Mouse (Mus musculus) embryonic facial prominence, embryonic 11.5 days (tissue): ENCODE results near the gene Slc9a9. TPM values are rescaled to one million over a fixed set of nuclear protein-coding genes. Genes with fewer than 3 reads are reported as not detected.
A peak's percentile ranks its signal among the peaks of the same experiment; 100 is the strongest.

Experiments
- ATAC-seq: fragments of 200-750 bp; cut with Nextera tagmentation; replicated peaks from 2 replicates; pipeline ENCODE4 v1.8.0; 2017; ENCODE audit warnings: low read depth; ENCODE audit not compliant: insufficient number of reproducible peaks, low FRiP score, low TSS enrichment
- DNase-seq: peaks from one replicate; pipeline ENCODE4 v3.0.0-alpha.2; 2015; ENCODE audit warnings: low spot score
- H3K27ac ChIP-seq: fragments of 300-500 bp; sonication (generic); replicated peaks from 2 replicates; pipeline ENCODE4 v1.5.1; 2014; ENCODE audit warnings: mild to moderate bottlenecking, low read depth, low read length, control low read depth
- H3K27me3 ChIP-seq: fragments of 300-500 bp; sonication (generic); 2 replicates; pipeline ENCODE4 v1.6.1; 2014; ENCODE audit warnings: mild to moderate bottlenecking, low read length, moderate library complexity, mixed read lengths; ENCODE audit not compliant: control insufficient read depth, insufficient read depth
- H3K36me3 ChIP-seq: fragments of 300-500 bp; sonication (generic); replicated peaks from 2 replicates; pipeline ENCODE4 v1.6.1; 2014; ENCODE audit warnings: low read depth, mild to moderate bottlenecking, low read length, moderate library complexity, mixed read lengths; ENCODE audit not compliant: control insufficient read depth, insufficient read depth
- H3K4me1 ChIP-seq: fragments of 300-500 bp; sonication (generic); 2 replicates; pipeline ENCODE4 v1.6.1; 2014; ENCODE audit warnings: low read length, mixed read lengths; ENCODE audit not compliant: control insufficient read depth, insufficient read depth
- H3K4me2 ChIP-seq: fragments of 300-500 bp; sonication (generic); 2 replicates; pipeline ENCODE4 v1.6.1; 2014; ENCODE audit warnings: low read depth, mild to moderate bottlenecking, control low read depth, low read length, moderate library complexity
- H3K4me3 ChIP-seq: fragments of 300-500 bp; sonication (generic); 2 replicates; pipeline ENCODE4 v1.5.1; 2014; ENCODE audit warnings: low read depth, low read length, control low read depth
- H3K9ac ChIP-seq: fragments of 300-500 bp; sonication (generic); replicated peaks from 2 replicates; pipeline ENCODE4 v1.6.1; 2014; ENCODE audit warnings: mild to moderate bottlenecking, control low read depth, low read length
- H3K9me3 ChIP-seq: fragments of 300-500 bp; sonication (generic); replicated peaks from 2 replicates; pipeline ENCODE4 v1.6.1; 2016; ENCODE audit warnings: mild to moderate bottlenecking, low read length, inconsistent platforms, mixed read lengths; ENCODE audit not compliant: control insufficient read depth
- WGBS: fragments of 180-500 bp; shearing (Covaris S2); extraction: QIAGEN DNeasy Blood & Tissue Kit; methylation state at CpG from one replicate; pipeline ENCODE4 v1.1.7; 2014; 5-methylcytosine and 5-hydroxymethylcytosine counted together
- polyA plus RNA-seq: library from polyadenylated mRNA; unstranded; fragments of >200 nt; fragmentation: Nextera tagmentation; extraction: Ambion mirVana; gene quantifications from 2 replicates; pipeline ENCODE4 v1.2.1, GENCODE M21; 2014

Gene Slc9a9
- polyA plus RNA-seq, 1 experiment from 2014 or later = 4.7 TPM

GRCm38 (mm10) chr9:94700549-94700948 is 30.8 kb downstream of the Slc9a9 start:
- H3K4me1 ChIP-seq = no peaks in the 10 kb centered on the region
- no peak overlapping the region for H3K4me2 ChIP-seq
- H3K27me3 ChIP-seq = no peaks in the 10 kb centered on the region
- no peak for ATAC-seq
- H3K4me3 ChIP-seq = no peak overlapping the region
- no peaks in the 10 kb centered on the region for H3K36me3 ChIP-seq
- DNase-seq = peak; percentile 58
- H3K9ac ChIP-seq = no peak overlapping the region
- H3K9me3 ChIP-seq = no peaks in the 10 kb centered on the region
- WGBS = 67% methylated on average over 1 of the region's 1 CpGs
- no peak overlapping the region for H3K27ac ChIP-seq

GRCm38 (mm10) chr9:94701193-94701869 is 31.6 kb downstream of the Slc9a9 start:
- Histone ChIP-seq H3K4me3 (no peak overlapping the region), H3K27me3 (no peaks in the 10 kb centered on the region), H3K4me2 (no peak overlapping the region), H3K36me3 (no peaks in the 10 kb centered on the region), H3K9me3 (no peaks in the 10 kb centered on the region), H3K9ac (no peak overlapping the region), H3K4me1 (no peaks in the 10 kb centered on the region), H3K27ac (no peak overlapping the region)
- ATAC-seq (peak; percentile 40; the same call in 1 of the 2 replicates), DNase-seq (peak; percentile 71)
- 26% methylated on average over 6 of the region's 6 CpGs for WGBS

- Histone ChIP-seq H3K4me1 (no peaks in the 10 kb centered on the region), H3K4me3 (no peak overlapping the region), H3K9me3 (no peaks in the 10 kb centered on the region), H3K27me3 (no peaks in the 10 kb centered on the region), H3K9ac (no peak overlapping the region), H3K27ac (no peak overlapping the region), H3K4me2 (no peak overlapping the region), H3K36me3 (no peaks in the 10 kb centered on the region)
- DNase-seq (no peak), ATAC-seq (peak; percentile 32; the same call in 1 of the 2 replicates)
- 20% methylated on average over 10 of the region's 10 CpGs for WGBS
These were observed 32.4 kb downstream of the Slc9a9 start for GRCm38 (mm10) chr9:94701965-94702634.

- no peak for DNase-seq
- no peaks in the 10 kb centered on the region for H3K27me3 ChIP-seq
- 89% methylated on average over 9 of the region's 9 CpGs for WGBS
- no peaks in the 10 kb centered on the region for H3K9me3 ChIP-seq
- H3K27ac ChIP-seq = no peak overlapping the region
- ATAC-seq = no peak
- no peak overlapping the region for H3K9ac ChIP-seq
- no peaks in the 10 kb centered on the region for H3K36me3 ChIP-seq
- no peak overlapping the region for H3K4me2 ChIP-seq
- no peak overlapping the region for H3K4me3 ChIP-seq
- H3K4me1 ChIP-seq = no peaks in the 10 kb centered on the region
These were observed 35.5 kb downstream of the Slc9a9 start for GRCm38 (mm10) chr9:94704986-94705757.

GRCm38 (mm10) chr9:94705758-94706026 is 36.0 kb downstream of the Slc9a9 start:
- Histone ChIP-seq H3K4me3 (no peak overlapping the region), H3K9me3 (no peaks in the 10 kb centered on the region), H3K27ac (no peak overlapping the region), H3K9ac (no peak overlapping the region), H3K27me3 (no peaks in the 10 kb centered on the region), H3K4me1 (no peaks in the 10 kb centered on the region), H3K36me3 (no peaks in the 10 kb centered on the region), H3K4me2 (no peak overlapping the region)
- DNase-seq = no peak
- WGBS = 83% methylated on average over 2 of the region's 2 CpGs
- no peak for ATAC-seq

GRCm38 (mm10) chr9:94712084-94712483 is 42.4 kb downstream of the Slc9a9 start:
- H3K9me3 ChIP-seq = no peaks in the 10 kb centered on the region
- DNase-seq (no peak), ATAC-seq (no peak)
- no peak overlapping the region for H3K27ac ChIP-seq
- H3K4me1 ChIP-seq = no peaks in the 10 kb centered on the region
- no peak overlapping the region for H3K4me3 ChIP-seq
- no peak overlapping the region for H3K4me2 ChIP-seq
- H3K9ac ChIP-seq = no peak overlapping the region
- WGBS = 92% methylated on average over 5 of the region's 5 CpGs
- no peaks in the 10 kb centered on the region for H3K36me3 ChIP-seq
- H3K27me3 ChIP-seq = no peaks in the 10 kb centered on the region

GRCm38 (mm10) chr9:94716695-94717094 is 47.0 kb downstream of the Slc9a9 start:
- H3K36me3 ChIP-seq = no peaks in the 10 kb centered on the region
- no peak overlapping the region for H3K9ac ChIP-seq
- no peak overlapping the region for H3K27ac ChIP-seq
- ATAC-seq (no peak), DNase-seq (no peak)
- no peaks in the 10 kb centered on the region for H3K9me3 ChIP-seq
- H3K27me3 ChIP-seq = no peaks in the 10 kb centered on the region
- WGBS = 78% methylated on average over 2 of the region's 2 CpGs
- no peak overlapping the region for H3K4me2 ChIP-seq
- H3K4me1 ChIP-seq = no peaks in the 10 kb centered on the region
- H3K4me3 ChIP-seq = no peak overlapping the region

GRCm38 (mm10) chr9:94723631-94724030 is 53.9 kb downstream of the Slc9a9 start:
- Histone ChIP-seq H3K4me1 (no peaks in the 10 kb centered on the region), H3K4me2 (no peak overlapping the region), H3K9ac (no peak overlapping the region), H3K27me3 (no peaks in the 10 kb centered on the region), H3K27ac (no peak overlapping the region), H3K36me3 (no peaks in the 10 kb centered on the region), H3K4me3 (no peak overlapping the region), H3K9me3 (no peaks in the 10 kb centered on the region)
- DNase-seq (no peak), ATAC-seq (no peak)
- WGBS = 44% methylated on average over 2 of the region's 2 CpGs
